Mouse (Mus musculus): ENCODE measurements around the gene Pard3. TPM values are rescaled to one million over a fixed set of nuclear protein-coding genes. Genes with fewer than 3 reads are reported as not detected.
A peak's percentile ranks its signal among the peaks of the same experiment; 100 is the strongest.

Pard3 gene
- polyA plus RNA-seq, 1 experiment: 13.2 TPM

GRCm38 (mm10) chr8:127170930-127171329, 107.2 kb downstream of the Pard3 start:
- 89% methylated on average over 3 of the region's 3 CpGs for WGBS
- DNase-seq: no peak
- no peak overlapping the region for H3K4me3 ChIP-seq (replicated peaks; ENCODE audit: insufficient read depth, low read depth, low read length)
- H3K4me1 ChIP-seq (ENCODE audit: control insufficient read depth, insufficient read depth, low read length): no peaks in the 10 kb centered on the region
- H3K27me3 ChIP-seq (ENCODE audit: control insufficient read depth, insufficient read depth, low read length): no peaks in the 10 kb centered on the region; the same call in 1 of the 2 replicates
- no peak overlapping the region for H3K27ac ChIP-seq (ENCODE audit: insufficient read depth, low read length)
- no peak for TF ChIP-seq POLR2A (IDR thresholded peaks at IDR 0.05; ENCODE audit: borderline replicate concordance, insufficient read depth, low read length)
- no peak for TF ChIP-seq CTCF (IDR thresholded peaks at IDR 0.05; ENCODE audit: borderline replicate concordance, insufficient read depth, low read depth, low read length)

- Histone ChIP-seq H3K4me3 (replicated peaks; ENCODE audit: insufficient read depth, low read depth, low read length) (no peak overlapping the region), H3K27ac (ENCODE audit: insufficient read depth, low read length) (no peak overlapping the region), H3K27me3 (ENCODE audit: control insufficient read depth, insufficient read depth, low read length) (no peaks in the 10 kb centered on the region; the same call in 1 of the 2 replicates), H3K4me1 (ENCODE audit: control insufficient read depth, insufficient read depth, low read length) (no peaks in the 10 kb centered on the region)
- 84% methylated on average over 5 of the region's 5 CpGs for WGBS
- no peak for DNase-seq
- TF ChIP-seq CTCF (IDR thresholded peaks at IDR 0.05; ENCODE audit: borderline replicate concordance, insufficient read depth, low read depth, low read length) (no peak), POLR2A (IDR thresholded peaks at IDR 0.05; ENCODE audit: borderline replicate concordance, insufficient read depth, low read length) (no peak)
Measured at GRCm38 (mm10) chr8:127173483-127173882, 109.8 kb downstream of the Pard3 start.

GRCm38 (mm10) chr8:127174411-127174810, 110.7 kb downstream of the Pard3 start:
- Histone ChIP-seq H3K4me3 (replicated peaks; ENCODE audit: insufficient read depth, low read depth, low read length) (no peak overlapping the region), H3K4me1 (ENCODE audit: control insufficient read depth, insufficient read depth, low read length) (no peaks in the 10 kb centered on the region), H3K27ac (ENCODE audit: insufficient read depth, low read length) (no peak overlapping the region), H3K27me3 (ENCODE audit: control insufficient read depth, insufficient read depth, low read length) (no peaks in the 10 kb centered on the region; the same call in 1 of the 2 replicates)
- DNase-seq: no peak
- TF ChIP-seq POLR2A (IDR thresholded peaks at IDR 0.05; ENCODE audit: borderline replicate concordance, insufficient read depth, low read length): no peak
- no peak for TF ChIP-seq CTCF (IDR thresholded peaks at IDR 0.05; ENCODE audit: borderline replicate concordance, insufficient read depth, low read depth, low read length)
- WGBS: 88% methylated on average over 6 of the region's 6 CpGs

- Histone ChIP-seq H3K4me3 (replicated peaks; ENCODE audit: insufficient read depth, low read depth, low read length) (no peak overlapping the region), H3K4me1 (ENCODE audit: control insufficient read depth, insufficient read depth, low read length) (no peaks in the 10 kb centered on the region), H3K27ac (ENCODE audit: insufficient read depth, low read length) (no peak overlapping the region), H3K27me3 (ENCODE audit: control insufficient read depth, insufficient read depth, low read length) (no peaks in the 10 kb centered on the region; the same call in 1 of the 2 replicates)
- TF ChIP-seq POLR2A (IDR thresholded peaks at IDR 0.05; ENCODE audit: borderline replicate concordance, insufficient read depth, low read length) (no peak), CTCF (IDR thresholded peaks at IDR 0.05; ENCODE audit: borderline replicate concordance, insufficient read depth, low read depth, low read length) (no peak)
- DNase-seq: no peak
- whole genome bisulfite sequencing: 93% methylated on average over 6 of the region's 6 CpGs
Measured at GRCm38 (mm10) chr8:127175160-127175836, 111.6 kb downstream of the Pard3 start.

GRCm38 (mm10) chr8:127178634-127179033, 114.9 kb downstream of the Pard3 start:
- TF ChIP-seq CTCF (IDR thresholded peaks at IDR 0.05; ENCODE audit: borderline replicate concordance, insufficient read depth, low read depth, low read length) (peak; percentile 53; the same call in 1 of the 2 replicates), POLR2A (IDR thresholded peaks at IDR 0.05; ENCODE audit: borderline replicate concordance, insufficient read depth, low read length) (no peak)
- H3K27me3 ChIP-seq (ENCODE audit: control insufficient read depth, insufficient read depth, low read length): no peaks in the 10 kb centered on the region
- H3K4me3 ChIP-seq (replicated peaks; ENCODE audit: insufficient read depth, low read depth, low read length): no peak overlapping the region
- H3K4me1 ChIP-seq (ENCODE audit: control insufficient read depth, insufficient read depth, low read length): peaks cover 2% of the 10 kb centered on the region; the same call in 1 of the 2 replicates
- peak in 1 of 2 experiments; percentile 44 for DNase-seq
- 54% methylated on average over 4 of the region's 4 CpGs for WGBS
- H3K27ac ChIP-seq (ENCODE audit: insufficient read depth, low read length): no peak overlapping the region

- TF ChIP-seq POLR2A (IDR thresholded peaks at IDR 0.05; ENCODE audit: borderline replicate concordance, insufficient read depth, low read length) (no peak), CTCF (IDR thresholded peaks at IDR 0.05; ENCODE audit: borderline replicate concordance, insufficient read depth, low read depth, low read length) (no peak)
Measured at GRCm38 (mm10) chr8:127181246-127181645, 117.6 kb downstream of the Pard3 start.

GRCm38 (mm10) chr8:127182065-127182464, 118.4 kb downstream of the Pard3 start:
- no peaks in the 10 kb centered on the region for H3K27me3 ChIP-seq (ENCODE audit: control insufficient read depth, insufficient read depth, low read length)
- no peak for TF ChIP-seq CTCF (IDR thresholded peaks at IDR 0.05; ENCODE audit: borderline replicate concordance, insufficient read depth, low read depth, low read length)
- TF ChIP-seq POLR2A (IDR thresholded peaks at IDR 0.05; ENCODE audit: borderline replicate concordance, insufficient read depth, low read length): no peak
- DNase-seq: no peak
- H3K27ac ChIP-seq (ENCODE audit: insufficient read depth, low read length): no peak overlapping the region
- peaks cover 2% of the 10 kb centered on the region; the same call in 1 of the 2 replicates for H3K4me1 ChIP-seq (ENCODE audit: control insufficient read depth, insufficient read depth, low read length)
- WGBS: 91% methylated on average over 3 of the region's 3 CpGs
- no peak overlapping the region for H3K4me3 ChIP-seq (replicated peaks; ENCODE audit: insufficient read depth, low read depth, low read length)

More at GRCm38 (mm10) chr8:127181246-127181645, 117.6 kb downstream of the Pard3 start:
- H3K4me1 ChIP-seq (ENCODE audit: control insufficient read depth, insufficient read depth, low read length): peaks cover 2% of the 10 kb centered on the region; the same call in 1 of the 2 replicates
- no peak overlapping the region for H3K4me3 ChIP-seq (replicated peaks; ENCODE audit: insufficient read depth, low read depth, low read length)
- 87% methylated on average over 3 of the region's 3 CpGs for WGBS
- H3K27ac ChIP-seq (ENCODE audit: insufficient read depth, low read length): no peak overlapping the region
- DNase-seq: no peak
- no peaks in the 10 kb centered on the region for H3K27me3 ChIP-seq (ENCODE audit: control insufficient read depth, insufficient read depth, low read length)

- TF ChIP-seq POLR2A (IDR thresholded peaks at IDR 0.05; ENCODE audit: borderline replicate concordance, insufficient read depth, low read length): no peak
- TF ChIP-seq CTCF (IDR thresholded peaks at IDR 0.05; ENCODE audit: borderline replicate concordance, insufficient read depth, low read depth, low read length): no peak
- H3K4me3 ChIP-seq (replicated peaks; ENCODE audit: insufficient read depth, low read depth, low read length): no peak overlapping the region
- no peak overlapping the region for H3K27ac ChIP-seq (ENCODE audit: insufficient read depth, low read length)
- no peaks in the 10 kb centered on the region for H3K27me3 ChIP-seq (ENCODE audit: control insufficient read depth, insufficient read depth, low read length)
- DNase-seq: no peak
- H3K4me1 ChIP-seq (ENCODE audit: control insufficient read depth, insufficient read depth, low read length): peaks cover 2% of the 10 kb centered on the region; the same call in 1 of the 2 replicates
- WGBS: 62% methylated on average over 2 of the region's 2 CpGs
Measured at GRCm38 (mm10) chr8:127183533-127183932, 119.8 kb downstream of the Pard3 start.

Data from cerebellum, adult 2 months (tissue).